Mouse (Mus musculus) left cerebral cortex, postnatal 10 days (tissue): ENCODE results near the gene Tnfrsf18. TPM values are rescaled to one million over a fixed set of nuclear protein-coding genes. Genes with fewer than 3 reads are reported as not detected.

ENCODE experiments used
- DNase-seq, 2 experiments: peaks; one replicate each; pipeline ENCODE4 v3.0.0; 2021 to 2022; ENCODE audit warnings: low spot score in 2 of 2, mixed read lengths in 1 of 2; ENCODE audit errors: extremely low spot score in 1 of 2
- intact Hi-C: fragments of 180-260 bp; cut with DNase I; formaldehyde crosslinking; loops from one replicate; pipeline ENCODE4 v1.15.1; 2025
- total RNA-seq, 2 experiments: library from RNA; stranded (reverse); gene quantifications; 2 replicates each; pipeline ENCODE4 v1.2.3; 2021

Gene Tnfrsf18
- not detected for total RNA-seq

GRCm38 (mm10) chr4:156026013-156026412 is at the start of gene Tnfrsf18:
Gene Tnfrsf18 (plus strand): TSS chr4:156026164.
- DNase-seq: peak in 1 of 2 experiments; percentile 87
- intact Hi-C loops: loop anchor here (5.0 kb wide), 1 partner anchor 81 kb away; the partner anchor contains the start of gene 9430015G10Rik

GRCm38 (mm10) chr4:155981436-155982082 is 44.4 kb upstream of the Tnfrsf18 start:
- DNase-seq: no peak
- intact Hi-C loops: no loop called here

- DNase-seq: no peak
- intact Hi-C loops: no loop called here
Observed at GRCm38 (mm10) chr4:155983788-155984187, 42.2 kb upstream of the Tnfrsf18 start.

- no peak for DNase-seq
- intact Hi-C loops: no loop called here
Observed at GRCm38 (mm10) chr4:155991211-155991907, 34.6 kb upstream of the Tnfrsf18 start.

- DNase-seq: peak in 1 of 2 experiments; percentile 17
- intact Hi-C loops: no loop called here
Observed at GRCm38 (mm10) chr4:155991908-155992230, 34.1 kb upstream of the Tnfrsf18 start.

GRCm38 (mm10) chr4:155992241-155992905 is 33.6 kb upstream of the Tnfrsf18 start, which contains the start of the genes B3galt6 and Sdf4:
Gene B3galt6 (minus strand): TSS chr4:155992649.
Gene Sdf4 (plus strand): TSS chr4:155992872.
- intact Hi-C loops: no loop called here
- peak; percentile 74 to 91 for DNase-seq

- DNase-seq: peak; percentile 94 to 95
- intact Hi-C loops: no loop called here
Observed at GRCm38 (mm10) chr4:155992906-155993547, 32.9 kb upstream of the Tnfrsf18 start.

- DNase-seq: no peak
- intact Hi-C loops: no loop called here
Observed at GRCm38 (mm10) chr4:155993606-155994005, 32.4 kb upstream of the Tnfrsf18 start.

GRCm38 (mm10) chr4:156004109-156004508 is 21.9 kb upstream of the Tnfrsf18 start:
- intact Hi-C loops: no loop called here
- DNase-seq: no peak

- no peak for DNase-seq
- intact Hi-C loops: no loop called here
Observed at GRCm38 (mm10) chr4:156008369-156008768, 17.6 kb upstream of the Tnfrsf18 start.

GRCm38 (mm10) chr4:156013637-156014036 is 12.3 kb upstream of the Tnfrsf18 start, which contains the start of gene Tnfrsf4:
Gene Tnfrsf4 (plus strand): TSS chr4:156013843.
- intact Hi-C loops: no loop called here
- DNase-seq: no peak

GRCm38 (mm10) chr4:156014436-156014835 is 11.5 kb upstream of the Tnfrsf18 start:
- no peak for DNase-seq
- intact Hi-C loops: no loop called here

- DNase-seq: peak in 1 of 2 experiments; percentile 37
- intact Hi-C loops: no loop called here
Observed at GRCm38 (mm10) chr4:156019771-156020170, 6.2 kb upstream of the Tnfrsf18 start.

- DNase-seq: no peak
- intact Hi-C loops: no loop called here
Observed at GRCm38 (mm10) chr4:156021381-156021780, 4.6 kb upstream of the Tnfrsf18 start.

GRCm38 (mm10) chr4:156021942-156022419 is 4.0 kb upstream of the Tnfrsf18 start:
- intact Hi-C loops: no loop called here
- DNase-seq: no peak

- intact Hi-C loops: no loop called here
- no peak for DNase-seq
Observed at GRCm38 (mm10) chr4:156023520-156023919, 2.4 kb upstream of the Tnfrsf18 start.

- intact Hi-C loops: no loop called here
- DNase-seq: no peak
Observed at GRCm38 (mm10) chr4:156024184-156024583, 1.8 kb upstream of the Tnfrsf18 start.

GRCm38 (mm10) chr4:156028580-156028979 is 2.6 kb downstream of the Tnfrsf18 start:
- intact Hi-C loops: loop anchor here (5.0 kb wide), 1 partner anchor 79 kb away; the partner anchor contains the start of gene 9430015G10Rik

GRCm38 (mm10) chr4:156030651-156031118 is 4.7 kb downstream of the Tnfrsf18 start:
- intact Hi-C loops: loop anchor here (5.0 kb wide), 1 partner anchor 67 kb away; no protein-coding TSS in a partner anchor
- no peak for DNase-seq

More at GRCm38 (mm10) chr4:156028580-156028979, 2.6 kb downstream of the Tnfrsf18 start:
- no peak for DNase-seq
